Mouse (Mus musculus) stomach, postnatal 0 days (tissue): ENCODE results near the gene Rgl2.

ENCODE experiments used
- CTCF ChIP-seq: IDR thresholded peaks from 2 replicates; pipeline ENCODE4 v1.5.1; 2016; ENCODE audit warnings: antibody characterized with exemption, low read depth, mild to moderate bottlenecking, moderate library complexity
- EP300 ChIP-seq: optimal IDR thresholded peaks from 2 replicates; pipeline ENCODE3; 2016; ENCODE audit warnings: antibody characterized with exemption

GRCm38 (mm10) chr17:33899642-33900041, 29.7 kb upstream of the Rgl2 start:
- no peak for TF ChIP-seq EP300
- no peak for TF ChIP-seq CTCF
